28 mouse cellular contexts compared by ENCODE assay signal in genomic region chr1:58215956-58216532, GRCm38 (mm10). TPM values are rescaled to one million over a fixed set of nuclear protein-coding genes. Genes with fewer than 3 reads are reported as not detected.
A peak's percentile ranks its signal among the peaks of the same experiment; 100 is the strongest.
DNase-seq lines count a peak whose midpoint lies in the region; ATAC-seq and TF ChIP-seq lines count a peak whose summit lies in the region.
"Had no signal": no experiment of that assay in that cellular context is flagged by ENCODE, and none has a peak within 500 bp of the region (broad histone marks: within the 10 kb centered on the region; RNA-seq: fewer than 3 reads in every experiment).

No protein-coding gene starts in this region.

- no peaks in the 10 kb centered on the region for H3K9me3 ChIP-seq in forebrain, embryonic 14.5 days (replicated peaks; ENCODE audit: control insufficient read depth, low read length)
- H3K9me3 ChIP-seq in forebrain, embryonic 10.5 days: no peaks in the 10 kb centered on the region
- H3K9me3 ChIP-seq in lung, embryonic 14.5 days (ENCODE audit: low read depth, low read length): no peaks in the 10 kb centered on the region
- H3K9me3 ChIP-seq: embryonic facial prominence, embryonic 15.5 days; heart, embryonic 10.5 days; hindbrain, embryonic 12.5 days had no signal

- WGBS in forebrain, embryonic 14.5 days: 63% methylated on average over 7 of the region's 7 CpGs
- WGBS in forebrain, embryonic 10.5 days: 91% methylated on average over 7 of the region's 7 CpGs
- 65% methylated on average over 7 of the region's 7 CpGs for WGBS in lung, embryonic 14.5 days

- no peak overlapping the region for H3K4me3 ChIP-seq in forebrain, embryonic 14.5 days (ENCODE audit: low read depth, low read length)
- H3K4me3 ChIP-seq in forebrain, embryonic 10.5 days: no peak overlapping the region
- no peak overlapping the region for H3K4me3 ChIP-seq in lung, embryonic 14.5 days (ENCODE audit: low read depth, low read length)
- H3K4me3 ChIP-seq in testis, adult 2 months (ENCODE audit: control insufficient read depth, low read depth, low read length): peak overlapping the region; percentile 31
- H3K4me3 ChIP-seq: embryonic facial prominence, embryonic 15.5 days; erythroblast, embryonic 14.5 days; heart, embryonic 10.5 days; hindbrain, embryonic 12.5 days had no signal

- peak overlapping the region; percentile 16; the same call in 1 of the 2 replicates for H3K4me2 ChIP-seq in forebrain, embryonic 14.5 days (ENCODE audit: low read length)
- no peak overlapping the region for H3K4me2 ChIP-seq in lung, embryonic 14.5 days
- H3K4me2 ChIP-seq: embryonic facial prominence, embryonic 15.5 days; hindbrain, embryonic 12.5 days had no signal

- peak; percentile 81 for ATAC-seq in forebrain, embryonic 14.5 days
- no peak for ATAC-seq in lung, embryonic 14.5 days (ENCODE audit: insufficient read depth)
- ATAC-seq: activated CD4-positive, CD25-positive, alpha-beta regulatory T cell, adult 4 months; hindbrain, embryonic 16.5 days; inflammation-experienced regulatory T-cells, adult 6 months; Patski had no signal

- DNase-seq in forebrain, embryonic 14.5 days (ENCODE audit: low spot score): peak; percentile 84
- DNase-seq in forebrain, embryonic 10.5 days (ENCODE audit: extremely low spot score, low spot score): no peak
- DNase-seq in lung, embryonic 14.5 days: peak; percentile 33
- no peak for DNase-seq in lung, postnatal 14 days
- DNase-seq in testis, postnatal 14 days (ENCODE audit: low spot score): no peak
- no peak for DNase-seq in spleen, postnatal 10 days (ENCODE audit: low spot score in 2 of 2)
- no peak for DNase-seq in layer of hippocampus, adult 9-11 months
- DNase-seq: adrenal gland, adult 2 months; adrenal gland, postnatal 25 days; cerebellum, adult 11 months; cerebellum, adult 8-10 months; cerebellum, postnatal 14 days; embryo, embryonic 11 days; gastrocnemius, postnatal 10 days; heart, adult 18-20 months; heart, postnatal 10 days; heart, postnatal 4 days had no signal

- no peak for TF ChIP-seq CTCF in lung, embryonic 14.5 days (IDR thresholded peaks at IDR 0.05; ENCODE audit: low read depth)
- TF ChIP-seq CTCF in testis, adult 2 months (IDR thresholded peaks at IDR 0.05; ENCODE audit: control insufficient read depth, insufficient read depth, insufficient replicate concordance, low read depth, low read length): no peak

- no peaks in the 10 kb centered on the region for H3K4me1 ChIP-seq in forebrain, embryonic 14.5 days (ENCODE audit: control insufficient read depth, insufficient read depth, low read length)
- H3K4me1 ChIP-seq in forebrain, embryonic 10.5 days: no peaks in the 10 kb centered on the region
- H3K4me1 ChIP-seq in lung, embryonic 14.5 days (ENCODE audit: insufficient read depth): no peaks in the 10 kb centered on the region
- peaks cover 3% of the 10 kb centered on the region; the same call in 1 of the 2 replicates for H3K4me1 ChIP-seq in testis, adult 2 months (ENCODE audit: control insufficient read depth, insufficient read depth, low read length)
- H3K4me1 ChIP-seq: hindbrain, embryonic 12.5 days had no signal

- no peak overlapping the region for H3K9ac ChIP-seq in forebrain, embryonic 14.5 days (ENCODE audit: low read length)
- no peak overlapping the region for H3K9ac ChIP-seq in lung, embryonic 14.5 days
- H3K9ac ChIP-seq: embryonic facial prominence, embryonic 15.5 days; hindbrain, embryonic 12.5 days had no signal

- peak overlapping the region; percentile 33; the same call in 1 of the 2 replicates for H3K27ac ChIP-seq in forebrain, embryonic 14.5 days (ENCODE audit: low read depth, low read length)
- H3K27ac ChIP-seq in forebrain, embryonic 10.5 days: no peak overlapping the region
- no peak overlapping the region for H3K27ac ChIP-seq in lung, embryonic 14.5 days (ENCODE audit: low read depth)
- H3K27ac ChIP-seq in testis, adult 2 months (ENCODE audit: control insufficient read depth, insufficient read depth, low read depth, low read length): no peak overlapping the region
- H3K27ac ChIP-seq: embryonic facial prominence, embryonic 15.5 days; heart, embryonic 10.5 days; hindbrain, embryonic 12.5 days had no signal

- H3K36me3 ChIP-seq in forebrain, embryonic 14.5 days (ENCODE audit: control insufficient read depth, insufficient read depth, low read length): no peaks in the 10 kb centered on the region
- no peaks in the 10 kb centered on the region for H3K36me3 ChIP-seq in forebrain, embryonic 10.5 days (replicated peaks)
- H3K36me3 ChIP-seq in lung, embryonic 14.5 days (ENCODE audit: insufficient read depth): no peaks in the 10 kb centered on the region
- H3K36me3 ChIP-seq in testis, adult 2 months (ENCODE audit: control insufficient read depth, insufficient read depth, low read length): no peaks in the 10 kb centered on the region
- H3K36me3 ChIP-seq: embryonic facial prominence, embryonic 15.5 days; heart, embryonic 10.5 days; hindbrain, embryonic 12.5 days had no signal

- no peak for TF ChIP-seq POLR2A in testis, adult 2 months (IDR thresholded peaks at IDR 0.05; ENCODE audit: control insufficient read depth, low read depth, low read length)

- H3K27me3 ChIP-seq in forebrain, embryonic 14.5 days (replicated peaks; ENCODE audit: control insufficient read depth, insufficient read depth, low read length): no peaks in the 10 kb centered on the region
- no peaks in the 10 kb centered on the region for H3K27me3 ChIP-seq in forebrain, embryonic 10.5 days (ENCODE audit: poor library complexity, severe bottlenecking)
- H3K27me3 ChIP-seq in lung, embryonic 14.5 days (ENCODE audit: insufficient read depth, low read length): no peaks in the 10 kb centered on the region
- H3K27me3 ChIP-seq in testis, adult 2 months (ENCODE audit: control insufficient read depth, insufficient read depth, low read length): no peaks in the 10 kb centered on the region
- H3K27me3 ChIP-seq: CH12.LX; embryonic facial prominence, embryonic 15.5 days; hindbrain, embryonic 12.5 days had no signal

RNA-seq across cellular contexts. Expression of gene Aox4, which starts 5.8 kb away (rescaled TPM):
- polyA plus RNA-seq in forebrain, embryonic 14.5 days (2014; fragmentation: Nextera tagmentation; extraction: Ambion mirVana): 0.80 and 0.96 TPM in 2 replicates
- polyA plus RNA-seq in forebrain, embryonic 10.5 days (2016; fragmentation: Nextera tagmentation; extraction: Ambion mirVana): not detected in 2 replicates
- polyA plus RNA-seq in lung, embryonic 14.5 days (2014; fragmentation: Nextera tagmentation; extraction: Ambion mirVana): 0.22 TPM in 1 of 2 replicates, not detected in the other
- 1.0 and 1.6 TPM in 2 replicates for polyA plus RNA-seq in testis, adult 2 months (2012; rRNA removed)
- polyA plus RNA-seq: activated CD4-positive, CD25-positive, alpha-beta regulatory T cell, adult 4 months; adrenal gland, adult 2 months; embryonic facial prominence, embryonic 11.5 days; erythroblast, embryonic 14.5 days; inflammation-experienced regulatory T-cells, adult 6 months; Patski had no signal

Comparison
In these comparisons a context has a peak if more than half of its experiments do, and no peak if none do; other contexts are left out.
1. DNase-seq: peak in forebrain, embryonic 14.5 days (single experiment) and lung, embryonic 14.5 days (single experiment); none in forebrain, embryonic 10.5 days (single experiment), lung, postnatal 14 days (single experiment), testis, postnatal 14 days (single experiment), spleen, postnatal 10 days (0 of 2) and layer of hippocampus, adult 9-11 months (single experiment).